Mouse (Mus musculus): ENCODE measurements around the gene Myo1h.

Myo1h gene

DNA sequence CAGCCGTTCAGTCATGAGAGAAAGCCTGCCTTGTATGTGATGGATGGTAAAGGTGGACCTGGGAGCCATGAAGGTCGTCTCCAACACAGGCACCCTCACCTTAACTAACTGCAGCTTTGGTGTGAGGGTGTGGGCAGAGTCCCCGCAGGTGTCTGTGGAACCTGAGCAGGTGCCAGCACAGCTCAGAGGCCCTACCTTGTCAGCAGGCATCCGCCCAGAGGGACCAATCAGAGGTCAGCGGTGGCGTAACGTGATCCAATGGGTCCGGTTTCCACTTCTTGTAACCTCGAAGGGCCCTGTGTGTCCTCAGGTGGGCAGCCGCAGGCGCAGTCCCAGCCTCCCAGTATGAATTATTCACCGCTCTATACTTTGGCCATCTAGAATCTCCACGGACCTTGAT, at the start of gene Myo1h:
Gene Myo1h, plus strand, starts transcription at position 293 of the 400 bp plus-strand sequence.
- DNase-seq = no peak

DNA sequence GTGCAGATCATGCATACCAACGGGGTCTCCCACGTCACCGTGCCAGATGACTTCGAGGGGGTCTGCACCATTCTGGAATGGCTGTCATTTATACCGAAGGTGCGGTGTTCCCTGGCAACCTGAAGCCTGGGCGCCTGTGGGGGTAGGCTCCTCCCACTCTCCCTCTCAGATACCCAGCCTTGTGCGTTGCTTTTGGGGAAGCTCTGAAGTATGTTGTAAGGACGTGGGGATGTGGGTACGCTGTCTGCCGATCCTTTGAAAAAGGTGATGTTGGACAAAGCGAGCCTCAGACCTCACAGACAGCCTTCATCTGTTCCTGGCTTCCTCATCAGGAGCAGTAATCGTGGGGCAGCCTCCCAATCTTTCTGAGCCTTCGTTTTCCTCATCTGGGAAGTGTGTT, 49.2 kb upstream of the Myo1h start:
- no peak for DNase-seq

DNA sequence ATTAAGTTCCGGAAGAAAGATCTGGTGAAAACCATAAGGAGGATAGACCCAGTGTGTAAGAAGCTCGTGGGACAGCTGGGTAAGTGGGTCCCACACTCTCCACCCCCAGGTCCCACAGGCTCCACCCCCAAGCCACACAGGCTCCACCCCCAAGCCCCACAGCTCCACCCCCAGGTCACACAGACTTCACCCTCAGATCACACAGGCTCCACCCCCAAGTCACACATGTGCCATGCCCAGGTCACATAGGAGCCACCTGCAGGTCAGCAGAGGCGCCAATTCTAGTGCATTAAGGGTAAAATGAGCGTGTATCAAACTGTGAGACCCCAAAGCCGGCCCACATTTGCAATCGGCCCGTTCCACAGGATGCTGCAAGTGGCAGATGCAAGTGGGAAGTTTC, 42.5 kb upstream of the Myo1h start:
- DNase-seq = no peak

DNA sequence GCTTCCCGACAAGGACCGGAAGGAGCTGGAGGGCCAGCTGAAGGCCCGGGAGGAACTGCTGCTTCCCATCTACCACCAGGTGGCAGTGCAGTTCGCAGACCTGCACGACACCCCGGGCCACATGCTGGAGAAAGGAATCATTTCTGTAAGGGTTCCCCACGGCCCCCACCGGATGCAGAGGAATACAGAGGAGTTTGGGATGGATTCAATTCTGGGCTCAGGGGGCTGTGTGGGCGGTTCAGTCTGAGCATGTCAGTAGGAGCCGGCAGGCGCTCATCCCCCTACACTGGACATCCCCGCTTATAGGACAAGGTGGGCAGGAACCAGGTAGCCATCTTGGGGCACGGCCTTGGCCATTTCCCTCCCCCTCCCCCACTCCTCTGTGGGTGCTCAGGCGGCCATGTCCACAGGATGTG, 40.8 kb upstream of the Myo1h start:
- peak; percentile 62 to 67 for DNase-seq

DNA sequence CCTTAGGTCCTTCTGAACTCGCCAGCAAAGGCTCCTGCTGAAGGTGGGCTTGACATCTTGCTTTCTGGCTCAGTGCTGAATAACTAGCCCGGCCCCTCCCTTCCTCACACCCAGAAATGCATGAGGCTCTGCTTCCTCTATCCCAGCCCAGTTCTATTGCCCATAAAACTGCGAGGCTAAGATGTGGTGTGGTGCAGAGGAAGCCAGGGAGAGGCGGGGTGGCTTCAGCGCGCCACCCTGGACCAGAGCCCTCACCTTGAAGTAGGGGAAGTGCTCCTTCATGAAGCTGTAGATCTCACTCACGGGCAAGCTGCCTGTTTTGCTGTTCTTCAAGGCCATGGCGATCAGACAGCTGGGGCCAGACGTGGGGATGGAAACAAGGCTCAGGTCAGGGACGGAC, 29.5 kb upstream of the Myo1h start:
- no peak for DNase-seq

DNA sequence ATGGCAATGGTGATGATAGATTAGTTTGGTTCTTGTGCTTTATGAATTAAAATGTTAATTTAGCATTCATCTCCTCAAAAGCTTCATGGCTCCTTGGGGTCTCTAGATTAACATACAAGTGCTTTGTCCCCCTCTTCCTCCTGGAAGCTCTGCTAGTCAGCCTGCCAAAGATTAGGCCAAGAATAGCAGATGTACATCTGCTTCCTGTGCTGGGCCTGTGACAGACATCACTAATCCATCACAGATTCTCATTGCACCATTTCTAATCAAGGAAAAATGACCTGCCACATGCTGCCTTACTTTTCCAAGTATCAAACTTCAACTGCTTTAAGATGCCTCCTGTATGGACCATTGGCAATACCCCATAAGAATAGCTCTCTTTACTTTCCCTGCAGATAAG, 27.5 kb upstream of the Myo1h start:
- DNase-seq = no peak

DNA sequence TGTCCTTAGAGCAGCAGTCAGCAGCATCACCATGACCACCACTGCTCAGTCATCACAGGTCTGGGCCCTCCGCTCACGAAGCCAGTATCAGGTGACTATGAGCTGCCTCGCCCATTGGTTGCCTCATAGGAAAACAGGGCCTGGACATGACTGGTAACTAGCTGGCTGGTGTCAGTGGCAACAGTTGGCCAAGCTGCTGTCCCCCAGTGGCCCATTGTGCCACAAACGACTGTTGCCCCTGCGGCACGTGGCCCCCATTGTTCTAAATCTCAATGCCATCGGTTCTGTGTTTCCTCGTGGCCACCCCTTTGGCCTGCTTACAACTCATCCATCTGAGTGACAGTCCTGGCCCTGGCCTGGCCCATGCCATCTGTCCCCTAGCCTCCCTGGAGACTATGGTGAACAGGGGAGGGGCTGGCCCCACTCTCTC, 24.9 kb upstream of the Myo1h start:
- DNase-seq = no peak

DNA sequence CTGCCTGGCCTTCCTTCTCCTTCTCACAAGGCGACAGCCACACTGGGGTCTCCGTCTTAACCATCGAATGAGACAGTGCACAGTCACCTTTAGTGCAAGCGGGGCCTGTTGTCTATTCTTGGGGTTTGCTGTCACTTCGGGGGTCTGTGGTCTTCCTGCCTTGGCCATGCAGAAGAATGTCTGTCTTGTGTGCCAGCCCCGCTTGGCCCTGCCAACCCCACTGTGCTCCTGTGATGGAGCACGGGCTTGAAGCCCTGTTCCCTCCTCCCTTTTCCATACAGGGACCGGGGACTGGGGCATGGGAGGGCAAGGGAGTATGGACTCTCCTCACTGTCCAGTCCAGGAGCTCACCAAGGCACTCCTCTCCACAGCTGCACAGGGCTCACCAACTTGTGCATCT, 24.2 kb upstream of the Myo1h start:
- DNase-seq = no peak

DNA sequence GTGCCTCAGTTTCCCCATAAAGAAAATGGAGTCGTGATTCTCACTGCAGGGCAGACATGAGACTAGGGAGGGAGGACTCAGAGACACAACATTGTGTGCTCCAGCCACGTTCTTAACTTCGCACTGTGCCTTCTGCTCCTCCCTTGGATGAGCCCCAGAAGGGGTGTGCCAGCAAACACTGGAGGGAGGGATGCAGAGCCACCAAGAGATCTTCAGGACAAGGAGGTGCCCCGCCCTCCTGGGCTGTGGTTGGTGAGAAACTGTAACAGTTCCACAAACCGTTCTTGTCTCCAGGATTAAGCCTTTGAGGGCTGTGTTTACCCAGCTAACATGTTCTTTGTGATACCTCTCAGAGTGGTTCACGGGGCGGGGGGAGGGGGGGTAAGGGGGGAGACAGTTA, 20.3 kb upstream of the Myo1h start:
- no peak for DNase-seq

DNA sequence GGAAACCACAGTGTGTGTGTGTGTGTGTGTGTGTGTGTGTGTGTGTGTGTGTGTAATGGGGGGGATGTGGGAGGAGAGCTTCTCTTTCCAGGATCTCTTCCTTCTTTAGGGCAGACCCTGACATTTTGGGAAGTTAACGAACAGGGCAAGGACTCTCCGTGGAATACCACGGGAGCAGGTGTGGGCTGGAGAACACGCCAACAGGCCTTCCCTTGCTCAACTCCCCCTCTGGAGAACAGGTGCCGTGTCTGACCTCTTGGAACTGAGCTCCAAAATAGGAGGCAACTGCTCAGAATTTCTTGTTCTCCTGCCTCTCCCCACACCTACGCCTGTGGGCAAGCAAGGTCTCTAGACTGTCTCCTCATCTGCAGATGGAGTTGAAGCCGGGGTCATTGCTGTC, 19.5 kb upstream of the Myo1h start:
- DNase-seq = no peak

DNA sequence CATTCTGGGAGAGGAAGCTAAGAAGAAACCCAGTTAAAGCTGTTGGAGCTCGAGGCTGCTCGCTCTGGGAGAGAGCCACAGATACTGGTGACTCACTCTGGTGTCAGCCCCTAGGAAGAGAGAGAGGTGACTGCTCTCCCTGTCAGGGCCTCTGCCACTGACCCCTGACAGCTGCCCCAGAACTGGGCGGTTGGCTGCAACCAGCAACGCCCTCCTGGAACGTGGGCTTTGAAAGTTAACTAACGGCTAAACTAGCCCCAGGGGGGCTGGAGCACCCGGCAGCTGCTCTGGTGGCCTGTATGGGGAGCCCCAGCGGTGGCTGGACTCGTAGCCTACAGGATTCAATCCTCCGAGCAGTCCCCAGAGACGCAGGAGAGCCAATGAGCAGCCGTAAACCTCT, 19.0 kb upstream of the Myo1h start:
- no peak for DNase-seq

DNA sequence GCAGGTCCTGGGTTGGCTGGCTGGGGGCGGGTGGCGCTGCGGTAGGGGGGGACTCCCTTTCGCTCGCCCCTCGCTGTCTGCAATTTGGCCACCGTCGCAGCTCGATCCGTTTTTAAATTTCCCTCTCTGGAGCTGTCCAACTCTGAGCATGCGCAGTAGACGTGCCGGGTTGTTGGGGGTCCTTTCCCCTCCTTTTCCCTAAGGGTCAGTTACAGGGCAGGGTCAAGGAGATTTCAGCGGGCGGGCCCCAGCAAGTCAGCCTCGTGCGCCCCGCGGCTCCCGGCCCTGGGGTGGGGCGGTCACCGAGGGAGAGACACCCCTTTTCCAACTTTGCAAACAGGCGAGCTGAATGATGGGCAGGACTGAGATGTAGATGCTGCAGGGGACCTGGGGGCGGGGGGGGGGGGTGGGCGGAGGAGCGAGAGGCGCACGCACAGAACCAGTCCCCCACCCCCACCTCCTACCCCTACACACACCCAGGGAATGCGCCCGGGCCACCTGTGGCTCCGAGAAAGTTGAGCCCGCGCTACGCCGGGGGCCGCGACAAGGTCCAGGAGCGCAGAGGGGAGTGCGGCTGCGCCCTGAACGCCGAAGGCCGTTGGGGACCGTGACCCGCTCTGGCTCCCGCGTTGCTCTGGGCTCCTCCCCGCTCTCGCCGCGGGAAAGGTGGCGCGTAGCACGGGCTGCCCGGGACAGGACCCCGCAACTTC, 15.1 kb upstream of the Myo1h start, which contains the start of gene Foxn4:
Gene Foxn4, minus strand, starts transcription at position 115 of the 710 bp plus-strand sequence.
- no peak for DNase-seq

DNA sequence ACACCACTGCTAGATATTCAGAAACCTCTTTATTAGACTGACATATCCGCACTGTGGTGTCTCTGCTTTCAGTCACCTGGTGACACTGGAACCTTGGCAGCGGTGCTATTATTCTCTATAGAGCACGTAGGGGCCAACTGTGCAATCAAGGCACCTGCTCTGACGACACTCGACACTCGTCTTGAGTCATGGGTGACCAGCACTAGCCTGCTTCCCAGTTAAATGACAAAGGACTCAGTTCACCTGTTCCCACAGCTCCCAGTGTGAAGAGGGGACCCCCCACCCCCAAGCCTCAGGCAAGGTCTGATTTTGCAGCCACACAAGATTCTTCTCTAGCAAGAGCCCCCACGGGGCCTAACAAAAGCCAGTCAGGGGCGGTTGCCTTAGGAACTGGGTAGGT, 13.6 kb upstream of the Myo1h start:
- DNase-seq = no peak

DNA sequence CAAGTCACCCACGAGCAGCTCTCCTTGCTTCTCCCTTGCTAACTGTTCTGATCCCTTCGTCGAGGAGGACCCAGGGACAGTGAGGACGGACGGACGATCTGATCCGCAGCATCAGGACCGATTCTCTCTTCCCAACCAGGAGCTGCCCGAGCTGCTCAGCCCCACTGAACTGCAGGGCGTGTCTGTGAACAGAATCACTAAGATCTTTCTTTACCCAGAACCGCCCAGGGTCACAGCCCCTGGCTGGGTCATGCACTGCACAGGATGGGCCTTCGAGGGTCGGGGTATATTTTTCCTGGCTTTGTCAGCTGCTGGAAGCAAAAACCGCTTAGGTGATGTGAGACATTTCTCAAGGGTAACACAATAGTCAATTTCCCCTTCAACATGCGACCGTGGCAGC, 13.0 kb upstream of the Myo1h start:
- no peak for DNase-seq

DNA sequence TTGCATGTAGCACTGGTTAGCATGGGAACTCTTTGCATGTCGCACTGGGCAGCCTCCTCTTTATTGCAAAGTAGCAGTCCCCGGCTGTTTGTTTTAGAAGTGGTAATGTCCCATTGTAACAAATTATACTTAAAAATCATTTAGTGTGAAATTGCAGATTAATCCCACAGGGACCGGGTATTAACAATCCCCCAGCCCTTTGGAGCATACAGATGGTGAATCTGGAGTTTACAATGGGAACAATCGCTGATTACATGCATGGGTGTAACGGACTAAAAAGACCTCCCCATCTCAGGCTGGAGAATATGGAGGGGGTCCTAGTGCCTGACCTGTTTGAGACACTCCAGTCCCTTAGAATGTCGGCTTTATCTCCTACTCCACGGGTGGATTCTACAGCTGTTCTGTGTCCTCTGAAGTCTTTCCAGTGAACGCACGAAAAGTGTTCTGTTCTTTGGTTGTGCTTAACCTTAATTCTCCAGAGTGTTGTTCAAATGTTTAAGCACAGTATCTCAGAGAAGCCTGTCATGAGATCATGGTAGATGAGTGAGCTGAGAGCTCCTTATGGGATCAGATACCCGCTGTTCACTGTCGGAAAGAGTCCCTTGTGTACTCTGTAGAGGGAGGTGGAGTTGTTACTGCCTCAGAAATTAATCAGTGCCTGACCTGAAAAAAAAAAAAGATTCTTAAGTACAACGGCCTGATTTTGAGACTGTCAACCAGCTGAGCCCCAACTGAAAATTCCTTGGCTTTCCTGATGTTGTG, 9.4 kb upstream of the Myo1h start:
- DNase-seq = no peak

DNA sequence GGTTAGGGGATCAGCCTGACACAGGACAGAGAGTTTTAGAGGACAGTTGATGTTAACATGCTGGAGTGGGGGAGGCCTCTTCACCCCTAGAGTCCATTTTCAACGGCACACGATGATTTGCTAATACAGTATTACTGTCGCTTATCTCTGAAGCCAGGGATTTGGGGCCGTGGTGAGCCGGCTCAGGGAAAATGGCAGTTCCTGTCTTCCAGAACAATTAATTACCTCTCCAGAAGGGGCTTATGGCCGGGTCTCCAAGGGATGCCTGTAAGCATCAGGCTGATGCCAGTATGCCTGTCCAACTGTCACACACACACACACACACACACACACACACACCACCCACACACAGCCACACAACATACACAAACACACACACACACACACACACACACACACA, 6.6 kb upstream of the Myo1h start:
- no peak for DNase-seq

DNA sequence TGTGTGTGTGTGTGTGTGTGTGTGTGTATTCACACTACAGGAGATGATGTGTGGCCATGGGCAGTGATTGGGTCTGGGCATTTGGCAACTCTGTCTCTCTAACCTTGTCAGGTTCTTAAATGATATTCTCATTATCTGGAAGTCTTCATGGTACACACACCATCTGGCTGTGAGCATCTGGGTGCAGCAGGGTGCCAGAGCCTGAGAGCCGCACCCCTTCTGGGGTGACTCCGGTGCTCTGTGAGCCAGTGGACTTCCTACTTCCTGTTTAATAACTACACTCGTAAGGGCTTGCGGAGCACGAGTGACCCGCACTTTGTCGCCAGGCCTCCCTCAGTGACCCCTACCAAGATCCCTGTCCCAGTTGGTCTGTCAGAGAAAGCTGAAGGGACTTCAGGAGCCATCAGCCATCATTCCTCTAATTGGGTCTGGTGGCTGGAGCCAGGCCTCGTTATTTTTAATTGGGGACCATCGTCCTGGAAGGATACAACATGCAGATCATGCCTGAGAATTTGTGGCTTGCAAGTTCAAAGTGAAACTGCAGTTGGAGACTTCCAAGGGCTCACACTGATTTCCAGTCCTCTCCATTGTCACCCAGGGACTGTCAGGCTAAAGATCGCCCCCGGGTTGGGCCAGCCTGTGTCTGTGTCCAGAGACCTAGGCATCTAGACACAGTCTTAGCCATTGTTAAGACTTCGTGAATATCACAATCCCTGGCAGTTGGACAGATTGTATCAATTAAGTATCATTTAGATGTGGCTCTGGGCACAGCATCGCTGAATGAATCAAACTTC, 4.2 kb upstream of the Myo1h start:
- no peak for DNase-seq

DNA sequence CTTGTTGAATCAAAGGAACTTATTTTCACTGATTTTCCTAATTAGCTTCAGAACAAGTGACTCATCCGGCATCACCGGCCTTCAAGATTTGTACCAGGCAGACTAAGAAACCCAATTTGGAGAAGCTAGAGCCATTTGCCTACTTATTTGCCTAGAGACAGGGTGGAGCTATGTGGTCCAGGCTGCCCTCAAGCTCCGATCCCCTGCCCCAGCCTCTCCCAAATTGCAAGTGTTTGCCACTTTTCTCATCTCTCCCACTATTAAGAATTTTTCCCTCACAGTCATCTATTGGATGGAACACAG, 3.6 kb upstream of the Myo1h start:
- DNase-seq = no peak

DNA sequence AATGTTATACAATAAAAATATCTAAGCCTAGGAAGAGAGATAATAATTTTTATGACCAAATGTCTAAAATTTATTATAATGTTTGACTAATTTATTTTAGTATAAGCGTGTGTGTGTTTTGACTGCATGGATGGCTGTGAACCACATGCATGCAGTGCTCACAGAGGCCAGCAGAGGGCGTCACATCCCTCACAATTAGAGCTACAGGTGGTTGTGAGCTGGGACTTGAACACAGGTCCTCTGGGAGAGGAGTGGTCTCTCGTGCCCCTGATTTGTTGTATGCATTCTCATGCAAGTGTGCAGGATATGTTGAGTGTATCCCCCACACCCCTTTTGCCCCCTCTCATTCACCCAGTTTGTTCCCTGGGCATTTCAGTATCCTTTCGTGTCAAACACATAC, 2.9 kb upstream of the Myo1h start:
- DNase-seq = no peak

DNA sequence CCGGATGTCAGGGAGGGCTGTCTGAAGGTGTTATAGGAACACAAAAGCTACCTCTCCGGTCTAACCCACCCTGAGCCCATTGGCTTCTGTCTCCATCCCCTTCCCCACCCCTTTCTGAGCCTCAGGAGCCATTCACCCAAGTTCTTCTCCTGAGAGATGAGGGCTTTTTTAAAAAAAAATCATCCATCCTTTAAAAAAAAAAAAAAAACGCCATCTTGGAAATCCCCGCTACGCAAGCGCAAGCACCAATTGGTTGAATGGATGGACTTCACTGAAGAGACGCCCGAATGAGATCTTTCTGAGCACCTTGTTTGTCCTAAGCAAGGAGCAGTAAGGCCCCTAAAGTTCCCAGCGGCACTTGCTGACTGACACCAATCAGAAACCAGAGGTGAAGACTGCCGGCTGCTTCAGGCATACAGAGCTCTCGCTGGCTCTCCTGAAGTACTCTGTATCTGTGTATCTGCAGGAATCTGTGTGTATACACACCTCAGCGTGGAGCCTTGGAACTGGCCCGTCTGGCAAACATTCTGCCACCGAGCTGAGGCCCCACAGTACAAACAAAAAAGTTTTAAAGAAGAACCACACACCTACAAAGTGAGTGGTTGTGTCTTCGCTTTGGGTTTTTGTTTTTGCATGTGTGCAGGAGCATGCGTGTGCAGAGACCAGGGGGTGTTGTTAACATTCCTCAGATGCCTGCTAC, 1.9 kb upstream of the Myo1h start:
- no peak for DNase-seq

DNA sequence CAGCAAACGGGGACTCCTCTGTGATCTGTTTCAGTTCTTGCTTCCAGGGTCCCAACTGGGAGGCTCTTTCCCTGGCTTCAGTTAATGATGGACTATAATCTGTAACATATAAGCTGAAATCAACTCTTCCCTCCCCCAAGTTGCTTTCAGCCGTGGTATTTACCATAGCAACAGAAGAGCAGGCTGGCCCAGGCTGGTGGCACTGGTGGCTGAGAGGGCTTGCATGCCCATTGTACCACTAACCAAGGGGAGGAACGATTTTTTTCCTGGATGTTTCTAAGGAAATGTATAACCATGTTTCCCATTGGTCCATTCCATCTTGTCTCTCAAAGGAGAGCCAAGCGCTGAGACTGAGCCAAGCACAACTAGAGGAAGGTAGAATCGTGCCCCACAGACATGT, 570 bp upstream of the Myo1h start:
- no peak for DNase-seq

DNA sequence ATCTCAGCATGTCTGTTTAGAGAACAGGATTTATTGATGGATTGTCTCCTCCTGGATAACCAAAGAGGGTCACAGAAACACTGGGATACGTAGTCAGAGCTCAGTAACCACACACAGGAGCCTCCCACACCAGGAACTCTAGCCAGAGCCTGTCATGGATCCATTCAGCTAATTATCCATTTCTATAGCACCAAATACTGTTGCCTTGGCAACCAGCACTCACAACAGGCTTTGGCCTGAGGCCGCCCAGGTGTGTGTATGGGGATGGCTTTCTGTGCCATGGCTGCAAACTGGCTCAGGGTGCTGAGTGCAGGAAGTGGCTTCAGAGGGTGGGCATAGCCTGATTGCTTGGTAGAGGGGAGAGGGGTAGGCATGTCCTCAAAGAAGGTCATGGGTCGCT, 1.0 kb downstream of the Myo1h start:
- DNase-seq = no peak

Measured in thymus, postnatal 36 days (tissue).